Mouse (Mus musculus): ENCODE data around the gene Nceh1.

DNA sequence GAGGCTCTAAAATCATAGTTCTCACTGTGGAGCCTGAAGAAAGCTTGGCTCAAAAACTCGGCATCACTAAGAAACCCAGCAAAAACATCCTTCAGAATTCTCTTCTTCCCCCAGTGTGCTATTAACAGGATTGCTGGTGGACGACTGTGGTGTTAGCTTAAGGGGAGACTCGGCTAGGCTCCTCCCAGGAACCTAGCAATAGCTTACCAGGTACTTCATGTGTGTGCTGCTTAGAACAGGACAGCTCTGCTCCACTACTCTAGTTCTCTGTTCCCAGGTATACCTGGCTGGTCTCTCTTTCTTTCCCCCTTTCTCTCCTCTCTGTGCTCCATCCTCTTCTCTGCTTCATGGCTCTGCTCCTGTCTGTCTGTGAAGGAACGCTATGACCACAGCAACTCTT, 85.1 kb downstream of the Nceh1 start:
- TF ChIP-seq CTCF (IDR thresholded peaks at IDR 0.05; ENCODE audit: low read depth), result no peak
- no peak for TF ChIP-seq EP300 (optimal IDR thresholded peaks at IDR 0.05)
